Mouse (Mus musculus) ES-Bruce4 (cell line): ENCODE results near the gene Itgav. TPM values are rescaled to one million over a fixed set of nuclear protein-coding genes. Genes with fewer than 3 reads are reported as not detected.
A peak's percentile ranks its signal among the peaks of the same experiment; 100 is the strongest.

ENCODE experiments used
- H3K27ac ChIP-seq: 2 replicates; pipeline ENCODE4 v1.5.1; 2012; ENCODE audit warnings: low read length, inconsistent platforms; ENCODE audit not compliant: insufficient read depth
- H3K27me3 ChIP-seq: 2 replicates; pipeline ENCODE4 v1.6.1; 2012; ENCODE audit warnings: mild to moderate bottlenecking, low read length, inconsistent platforms; ENCODE audit not compliant: control insufficient read depth, poor library complexity, insufficient read depth, severe bottlenecking
- H3K36me3 ChIP-seq: 2 replicates; pipeline ENCODE4 v1.6.1; 2012; ENCODE audit warnings: inconsistent platforms, mild to moderate bottlenecking, low read length, moderate library complexity; ENCODE audit not compliant: control insufficient read depth, poor library complexity, insufficient read depth, severe bottlenecking
- H3K4me1 ChIP-seq: one replicate; pipeline ENCODE4 v1.8.1; 2011; ENCODE audit warnings: low read length; ENCODE audit not compliant: control insufficient read depth, insufficient read depth
- H3K4me3 ChIP-seq: 2 replicates; pipeline ENCODE4 v1.5.1; 2011; ENCODE audit warnings: low read depth, mild to moderate bottlenecking, low read length
- H3K9ac ChIP-seq: 2 replicates; pipeline ENCODE4 v1.6.1; 2012; ENCODE audit warnings: low read depth, mild to moderate bottlenecking, inconsistent platforms; ENCODE audit not compliant: poor library complexity, severe bottlenecking
- H3K9me3 ChIP-seq: replicated peaks from 2 replicates; pipeline ENCODE4 v1.6.1; 2012; ENCODE audit warnings: mild to moderate bottlenecking, low read length, inconsistent platforms; ENCODE audit not compliant: control insufficient read depth, poor library complexity, insufficient read depth, severe bottlenecking
- CTCF ChIP-seq: IDR thresholded peaks from one replicate; pipeline ENCODE4 v1.8.1; 2011; ENCODE audit warnings: low read depth, low read length
- EP300 ChIP-seq: IDR thresholded peaks from 2 replicates; pipeline ENCODE4 v1.6.1; 2011; ENCODE audit warnings: low read depth, low read length; ENCODE audit not compliant: insufficient read depth
- POLR2A ChIP-seq: IDR thresholded peaks from one replicate; pipeline ENCODE4 v1.8.1; 2011; ENCODE audit warnings: low read length; ENCODE audit not compliant: insufficient read depth
- polyA plus RNA-seq: library from polyadenylated mRNA; stranded (reverse); fragments of >200 nt; gene quantifications from 2 replicates; pipeline ENCODE4 v1.2.4, GENCODE M21; 2011; ENCODE audit warnings: low read depth; ENCODE audit not compliant: missing spikeins, insufficient read depth, insufficient read length

The Itgav gene
- polyA plus RNA-seq, 1 experiment, result 55.6 TPM

DNA sequence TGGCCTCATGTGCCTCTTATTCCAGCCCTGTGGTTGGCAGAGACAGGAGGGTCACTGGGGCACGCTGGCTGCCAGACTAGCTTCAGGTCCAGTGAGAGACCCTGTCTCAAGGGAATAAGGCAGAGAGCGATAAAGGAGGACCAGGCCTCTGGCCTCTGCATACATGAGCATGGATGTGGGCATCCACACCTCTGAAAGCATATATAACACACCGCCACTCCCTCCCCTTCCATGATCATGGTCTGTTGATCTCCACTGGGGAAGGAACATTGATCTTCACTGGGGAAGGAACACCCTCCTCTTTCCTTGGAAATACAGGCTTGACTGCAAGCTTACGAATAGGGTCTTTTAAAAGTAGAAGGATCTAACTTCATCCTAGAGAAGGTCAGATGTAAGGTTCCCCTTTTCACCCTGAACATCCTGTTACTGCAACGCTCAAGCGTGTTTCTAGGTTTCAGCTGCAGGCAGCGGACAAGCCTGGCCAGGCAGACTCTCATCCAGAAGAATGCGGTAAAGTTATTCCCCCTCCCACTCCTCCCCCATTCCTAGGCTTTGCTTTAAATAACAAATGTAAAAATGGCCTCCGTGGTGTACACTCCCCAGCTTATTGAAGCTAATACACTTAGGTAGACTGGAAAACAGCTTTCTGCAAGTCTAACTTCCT, 15.4 kb downstream of the Itgav start:
- H3K4me3 ChIP-seq, result no peak overlapping the region
- H3K4me1 ChIP-seq, result peaks cover 7% of the 10 kb centered on the region
- TF ChIP-seq POLR2A, result no peak
- TF ChIP-seq CTCF, result no peak
- H3K9me3 ChIP-seq, result no peaks in the 10 kb centered on the region
- H3K27ac ChIP-seq, result peak overlapping the region; percentile 35; the same call in 1 of the 2 replicates
- H3K36me3 ChIP-seq, result no peaks in the 10 kb centered on the region
- no peaks in the 10 kb centered on the region for H3K27me3 ChIP-seq
- H3K9ac ChIP-seq, result no peak overlapping the region

GRCm38 (mm10) chr2:83740601-83741031, 16.4 kb downstream of the Itgav start:
- TF ChIP-seq EP300, result no peak
- no peak for TF ChIP-seq POLR2A
- no peak for TF ChIP-seq CTCF
- Histone ChIP-seq H3K27ac (no peak overlapping the region), H3K4me3 (no peak overlapping the region), H3K27me3 (no peaks in the 10 kb centered on the region), H3K9me3 (no peaks in the 10 kb centered on the region), H3K9ac (no peak overlapping the region), H3K4me1 (peaks cover 4% of the 10 kb centered on the region), H3K36me3 (no peaks in the 10 kb centered on the region)

DNA sequence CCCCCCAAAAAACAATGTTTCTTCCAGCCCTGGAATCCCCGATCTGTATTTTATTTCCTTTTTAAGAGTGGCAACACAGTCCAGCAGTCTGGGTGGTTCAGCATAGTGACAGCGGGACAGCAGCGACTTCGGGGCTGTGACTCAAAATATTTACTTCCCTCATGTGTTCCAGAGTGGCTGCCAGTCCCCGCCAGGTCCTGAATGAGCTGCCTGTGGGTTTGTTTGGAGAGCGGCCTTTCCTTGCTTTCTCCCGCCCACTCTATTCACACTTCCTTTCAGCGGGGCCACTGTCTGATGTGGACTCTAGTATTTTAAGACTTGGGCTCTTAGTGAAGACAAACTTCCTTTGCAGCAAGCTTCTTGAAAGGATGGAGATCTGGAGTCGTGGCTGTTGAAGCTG, 18.0 kb downstream of the Itgav start:
- TF ChIP-seq POLR2A (no peak), EP300 (no peak), CTCF (no peak)
- H3K4me3 ChIP-seq, result no peak overlapping the region
- H3K27me3 ChIP-seq, result no peaks in the 10 kb centered on the region
- no peak overlapping the region for H3K27ac ChIP-seq
- H3K9ac ChIP-seq, result peak overlapping the region; percentile 27; the same call in 1 of the 2 replicates
- no peaks in the 10 kb centered on the region for H3K36me3 ChIP-seq
- no peaks in the 10 kb centered on the region for H3K9me3 ChIP-seq
- peaks cover 4% of the 10 kb centered on the region for H3K4me1 ChIP-seq

- H3K9ac ChIP-seq, result no peak overlapping the region
- H3K27ac ChIP-seq, result no peak overlapping the region
- no peak for TF ChIP-seq EP300
- no peak for TF ChIP-seq CTCF
- TF ChIP-seq POLR2A, result no peak
- H3K36me3 ChIP-seq, result no peaks in the 10 kb centered on the region
- no peaks in the 10 kb centered on the region for H3K27me3 ChIP-seq
- no peak overlapping the region for H3K4me3 ChIP-seq
- H3K4me1 ChIP-seq, result peaks cover 4% of the 10 kb centered on the region
- no peaks in the 10 kb centered on the region for H3K9me3 ChIP-seq
Measured at GRCm38 (mm10) chr2:83742836-83743235, 18.6 kb downstream of the Itgav start.

DNA sequence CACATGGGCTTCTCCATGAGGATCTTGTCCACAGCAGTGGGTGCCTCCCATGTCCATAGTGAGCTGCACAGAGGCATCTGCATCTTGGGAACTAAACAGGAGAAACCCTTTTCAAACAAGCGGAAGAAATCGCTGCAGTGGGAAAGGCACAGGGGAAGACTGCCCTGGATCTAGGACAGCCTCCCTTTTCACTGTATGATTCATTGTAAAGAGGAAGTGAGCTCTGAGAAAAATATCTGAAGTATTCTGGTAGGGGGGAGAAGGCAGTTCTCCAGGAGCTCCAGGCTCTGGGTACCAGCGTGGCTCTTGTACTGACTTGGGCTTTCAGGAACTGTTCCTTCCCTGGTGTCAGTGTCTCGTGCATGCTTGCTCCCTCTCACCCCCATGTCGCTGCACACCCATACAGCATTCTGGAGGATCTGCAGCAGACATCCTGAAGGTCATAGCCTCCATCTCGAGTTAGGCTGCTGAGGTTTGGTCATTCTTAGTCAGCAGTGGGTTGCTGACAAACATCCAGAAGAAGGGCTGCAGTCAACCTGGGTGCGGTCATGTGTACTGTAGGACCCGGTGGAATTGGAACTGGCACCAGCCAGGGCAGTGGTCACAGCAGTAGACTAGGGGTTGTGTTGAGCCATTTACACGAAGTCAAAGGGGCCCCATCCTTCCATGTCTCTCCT, 20.2 kb downstream of the Itgav start:
- Histone ChIP-seq H3K27ac (no peak overlapping the region), H3K4me3 (no peak overlapping the region), H3K9ac (no peak overlapping the region), H3K36me3 (no peaks in the 10 kb centered on the region), H3K4me1 (peaks cover 1% of the 10 kb centered on the region), H3K27me3 (no peaks in the 10 kb centered on the region), H3K9me3 (no peaks in the 10 kb centered on the region)
- TF ChIP-seq POLR2A (no peak), CTCF (no peak)

DNA sequence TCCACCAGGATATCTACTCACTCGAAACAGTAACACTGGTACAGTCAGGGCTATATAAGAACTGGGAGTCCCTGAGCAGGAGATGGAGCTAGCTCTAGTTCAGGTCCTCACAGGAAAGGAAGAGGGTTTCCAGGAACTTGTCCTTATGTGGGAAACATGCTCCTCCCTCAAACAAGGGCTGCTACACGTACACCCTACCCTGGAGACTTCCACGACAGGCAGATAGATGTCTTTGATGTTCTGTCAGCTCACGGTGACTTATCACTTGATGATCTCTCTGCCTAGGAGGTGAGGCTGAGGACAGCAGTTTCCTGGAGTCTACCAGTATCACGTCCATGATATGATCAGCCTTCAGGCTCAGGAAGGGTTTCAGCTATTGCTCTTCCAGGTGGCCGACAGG, 21.1 kb downstream of the Itgav start:
- Histone ChIP-seq H3K36me3 (no peaks in the 10 kb centered on the region), H3K9ac (no peak overlapping the region), H3K9me3 (no peaks in the 10 kb centered on the region), H3K4me3 (no peak overlapping the region), H3K27ac (no peak overlapping the region), H3K27me3 (no peaks in the 10 kb centered on the region), H3K4me1 (no peaks in the 10 kb centered on the region)
- TF ChIP-seq CTCF, result no peak
- TF ChIP-seq EP300, result no peak
- TF ChIP-seq POLR2A, result no peak
